Mouse (Mus musculus) CH12.LX (cell line): ENCODE data around the gene Taldo1.

Experiments
- CTCF ChIP-seq, 2 experiments: IDR thresholded peaks in 1 of 2; conservative IDR thresholded peaks in 1 of 2; 2 replicates each; pipeline ENCODE4 v1.5.1; 2011 to 2012; ENCODE audit warnings: low read depth in 2 of 2, low read length in 2 of 2, improper control_type of control experiment in 1 of 2, inconsistent platforms in 1 of 2, mild to moderate bottlenecking in 1 of 2, moderate library complexity in 1 of 2
- POLR2AphosphoS2 ChIP-seq: IDR thresholded peaks from 2 replicates; pipeline ENCODE4 v1.6.1; 2011; ENCODE audit warnings: low read depth, low read length, improper control_type of control experiment
- TBP ChIP-seq: conservative IDR thresholded peaks from 2 replicates; pipeline ENCODE4 v1.6.1; 2011; ENCODE audit warnings: low read depth, low read length, improper control_type of control experiment

- no peak for TF ChIP-seq CTCF (conservative IDR thresholded peaks at IDR 0.05 in 1 of 2, IDR thresholded peaks at IDR 0.05 in 1 of 2; ENCODE audit: low read depth in 2 of 2, low read length in 2 of 2)
- TF ChIP-seq POLR2AphosphoS2, result no peak
- TF ChIP-seq TBP, result no peak
Measured at GRCm38 (mm10) chr7:141416144-141416841, 24.3 kb downstream of the Taldo1 start.
